Mouse (Mus musculus) granulocyte monocyte progenitor cell, adult 5-6 weeks (primary cell): Measurements from ENCODE around the gene Pigt. TPM values are rescaled to one million over a fixed set of nuclear protein-coding genes. Genes with fewer than 3 reads are reported as not detected.

Experiments
- ATAC-seq: replicated peaks from 2 replicates; pipeline ENCODE4 v1.8.0; 2016; ENCODE audit warnings: mild to moderate bottlenecking, moderate TSS enrichment, inconsistent platforms; ENCODE audit not compliant: poor library complexity, severe bottlenecking
- total RNA-seq, 2 experiments: library from RNA; stranded (forward) in 1 of 2; stranded (reverse) in 1 of 2; fragments of 200-712, 200-1000 nt in 1 of 2; fragments of >200 nt in 1 of 2; fragmentation: Nextera tagmentation in 1 of 2; gene quantifications; 2 replicates each; pipeline ENCODE4 v1.2.3; 2014 to 2017

Gene Pigt
- total RNA-seq, 2 experiments from 2014 or later: 27.5 to 97.1 TPM

GRCm38 (mm10) chr2:164518266-164519170 lies 21.2 kb downstream of the Pigt start:
- ATAC-seq: no peak

GRCm38 (mm10) chr2:164519171-164519526 lies 21.8 kb downstream of the Pigt start:
- ATAC-seq: no peak

GRCm38 (mm10) chr2:164520782-164521181 lies 23.5 kb downstream of the Pigt start:
- peak; percentile 62 for ATAC-seq

- ATAC-seq: peak; percentile 85
These were observed 24.5 kb downstream of the Pigt start for GRCm38 (mm10) chr2:164521841-164522240.

- ATAC-seq: peak; percentile 47
These were observed 25.0 kb downstream of the Pigt start for GRCm38 (mm10) chr2:164522280-164522679.

GRCm38 (mm10) chr2:164523301-164523773 lies 26.0 kb downstream of the Pigt start:
- no peak for ATAC-seq

GRCm38 (mm10) chr2:164528557-164528956 lies 31.2 kb downstream of the Pigt start:
- ATAC-seq: peak; percentile 80

GRCm38 (mm10) chr2:164531169-164531568 lies 33.8 kb downstream of the Pigt start:
- ATAC-seq: peak; percentile 63

GRCm38 (mm10) chr2:164534315-164534714 lies 37.0 kb downstream of the Pigt start:
- ATAC-seq: no peak

GRCm38 (mm10) chr2:164537003-164537402 lies 39.7 kb downstream of the Pigt start:
- no peak for ATAC-seq

GRCm38 (mm10) chr2:164540652-164541427 lies 43.5 kb downstream of the Pigt start:
- ATAC-seq: no peak

GRCm38 (mm10) chr2:164542132-164542531 lies 44.8 kb downstream of the Pigt start:
- no peak for ATAC-seq

- ATAC-seq: no peak
These were observed 45.3 kb downstream of the Pigt start for GRCm38 (mm10) chr2:164542598-164542997.

GRCm38 (mm10) chr2:164543745-164544144 lies 46.4 kb downstream of the Pigt start:
- ATAC-seq: no peak

- ATAC-seq: peak; percentile 98
These were observed 47.3 kb downstream of the Pigt start for GRCm38 (mm10) chr2:164544454-164545097.

GRCm38 (mm10) chr2:164549338-164549737 lies 52.0 kb downstream of the Pigt start:
- no peak for ATAC-seq

- no peak for ATAC-seq
These were observed 52.9 kb downstream of the Pigt start for GRCm38 (mm10) chr2:164549963-164550894.

- no peak for ATAC-seq
These were observed 53.6 kb downstream of the Pigt start for GRCm38 (mm10) chr2:164550895-164551269.

GRCm38 (mm10) chr2:164551502-164551901 lies 54.2 kb downstream of the Pigt start:
- no peak for ATAC-seq
